Mouse (Mus musculus) kidney, embryonic 16.5 days (tissue): ENCODE measurements around the gene Nmt1. TPM values are rescaled to one million over a fixed set of nuclear protein-coding genes. Genes with fewer than 3 reads are reported as not detected.

ENCODE experiments used
- ATAC-seq: fragments of 200-750 bp; cut with Nextera tagmentation; 2 replicates; pipeline ENCODE4 v1.8.0; 2017; ENCODE audit warnings: moderate TSS enrichment; ENCODE audit not compliant: low FRiP score, low TSS enrichment
- H3K27ac ChIP-seq: fragments of 300-500 bp; sonication (generic); 2 replicates; pipeline ENCODE4 v1.5.1; 2014; ENCODE audit warnings: low read length
- H3K27me3 ChIP-seq: fragments of 300-500 bp; sonication (generic); 2 replicates; pipeline ENCODE4 v1.6.1; 2014; ENCODE audit warnings: low read length, control low read depth, mixed read lengths; ENCODE audit not compliant: insufficient read depth
- H3K36me3 ChIP-seq: fragments of 300-500 bp; sonication (generic); 2 replicates; pipeline ENCODE4 v1.6.1; 2014; ENCODE audit warnings: low read length, control low read depth, mixed read lengths; ENCODE audit not compliant: insufficient read depth
- H3K4me1 ChIP-seq: fragments of 300-500 bp; sonication (generic); 2 replicates; pipeline ENCODE4 v1.6.1; 2014; ENCODE audit warnings: low read length, control low read depth, mixed read lengths; ENCODE audit not compliant: insufficient read depth
- H3K4me2 ChIP-seq: fragments of 300-500 bp; sonication (generic); replicated peaks from 2 replicates; pipeline ENCODE4 v1.6.1; 2014; ENCODE audit warnings: low read depth, low read length
- H3K4me3 ChIP-seq: fragments of 300-500 bp; sonication (generic); 2 replicates; pipeline ENCODE4 v1.5.1; 2014; ENCODE audit warnings: mild to moderate bottlenecking, low read length
- H3K9ac ChIP-seq: fragments of 300-500 bp; sonication (generic); replicated peaks from 2 replicates; pipeline ENCODE4 v1.6.1; 2014; ENCODE audit warnings: low read length
- H3K9me3 ChIP-seq: fragments of 300-500 bp; sonication (generic); 2 replicates; pipeline ENCODE4 v1.6.1; 2016; ENCODE audit warnings: low read length, control low read depth
- WGBS: fragments of 180-500 bp; shearing (Covaris S2); extraction: QIAGEN DNeasy Blood & Tissue Kit; methylation state at CpG from one replicate; pipeline ENCODE4 v1.1.7; 2014; 5-methylcytosine and 5-hydroxymethylcytosine counted together
- polyA plus RNA-seq: library from polyadenylated mRNA; unstranded; fragments of >200 nt; fragmentation: Nextera tagmentation; extraction: Ambion mirVana; gene quantifications from 2 replicates; pipeline ENCODE4 v1.2.1, GENCODE M21; 2015

Gene Nmt1
- polyA plus RNA-seq, 1 experiment from 2014 or later: 51.9 TPM

- Histone ChIP-seq H3K4me3 (peak overlapping the region; percentile 41), H3K9ac (peak overlapping the region; percentile 66), H3K27ac (peak overlapping the region; percentile 34; the same call in 1 of the 2 replicates), H3K4me2 (peak overlapping the region; percentile 54), H3K36me3 (no peaks in the 10 kb centered on the region), H3K4me1 (peaks cover 24% of the 10 kb centered on the region), H3K9me3 (no peaks in the 10 kb centered on the region), H3K27me3 (no peaks in the 10 kb centered on the region)
- ATAC-seq: no peak
- WGBS: 17% methylated on average over 10 of the region's 10 CpGs
Observed at GRCm38 (mm10) chr11:103111301-103111700, 83.3 kb downstream of the Nmt1 start.

DNA sequence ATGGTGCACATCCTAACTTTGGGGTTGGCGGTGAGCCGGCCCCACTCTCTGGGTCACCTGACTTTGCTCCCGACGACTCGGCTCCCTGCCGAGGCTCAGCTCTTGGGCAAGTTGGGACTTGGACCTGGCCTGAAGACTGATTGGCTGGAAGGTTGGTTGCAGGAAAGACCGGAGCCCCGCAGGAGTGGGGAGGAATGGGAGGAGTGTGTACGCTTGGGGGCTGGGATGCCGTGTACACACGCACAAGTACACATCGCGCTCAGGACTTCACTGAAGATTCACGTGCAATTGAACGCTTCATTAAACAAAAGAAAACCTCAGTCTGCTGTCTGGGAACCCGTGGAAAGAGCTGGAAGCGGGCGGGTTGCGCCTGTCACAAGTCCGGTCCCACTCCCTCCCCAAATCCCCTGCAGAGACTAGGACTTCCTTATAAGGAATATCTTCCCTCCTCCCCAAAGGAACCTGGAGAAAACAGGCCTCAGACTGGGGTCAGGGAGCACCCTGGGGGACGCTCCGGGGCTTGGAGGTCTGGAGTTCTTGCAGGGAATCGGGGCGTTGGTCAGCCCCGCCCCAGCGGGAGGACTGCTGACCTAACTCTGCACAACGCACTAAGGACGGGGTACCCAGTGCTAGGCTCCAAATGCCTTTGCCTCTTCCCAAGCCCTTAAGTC lies 84.0 kb downstream of the Nmt1 start:
- WGBS: under 1% methylated on average over 28 of the region's 28 CpGs
- ATAC-seq: 0 out of 2 replicates have a peak, but pooled peaks have one; percentile 17

DNA sequence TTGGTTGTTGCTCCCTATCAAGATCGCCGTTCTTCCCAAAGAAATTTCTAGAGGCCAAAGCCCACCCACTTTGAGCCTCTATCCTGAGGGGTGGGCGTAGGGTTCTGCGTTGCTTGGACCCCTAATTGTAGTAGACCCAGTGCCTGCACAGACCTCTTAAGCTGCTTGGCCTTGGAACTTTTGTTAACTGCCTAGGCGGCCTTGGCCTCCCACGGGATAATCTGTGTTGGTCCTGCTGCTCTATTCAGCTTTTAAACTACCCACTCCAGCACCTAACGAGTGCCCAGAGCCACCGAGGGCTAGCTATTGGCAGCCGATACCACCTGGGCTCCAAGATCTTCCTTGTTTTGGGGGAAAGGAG lies 84.5 kb downstream of the Nmt1 start:
- H3K9me3 ChIP-seq: no peaks in the 10 kb centered on the region
- H3K4me3 ChIP-seq: peak overlapping the region; percentile 41
- peak overlapping the region; percentile 34 for H3K27ac ChIP-seq
- peak overlapping the region; percentile 66 for H3K9ac ChIP-seq
- H3K36me3 ChIP-seq: no peaks in the 10 kb centered on the region
- peaks cover 24% of the 10 kb centered on the region for H3K4me1 ChIP-seq
- no peaks in the 10 kb centered on the region for H3K27me3 ChIP-seq
- no peak for ATAC-seq
- peak overlapping the region; percentile 54 for H3K4me2 ChIP-seq
- WGBS: 25% methylated on average over 9 of the region's 9 CpGs

More for the DNA sequence above, 84.0 kb downstream of the Nmt1 start:
- Histone ChIP-seq H3K9me3 (no peaks in the 10 kb centered on the region), H3K4me1 (peaks cover 24% of the 10 kb centered on the region), H3K4me2 (peak overlapping the region; percentile 54), H3K27ac (peak overlapping the region; percentile 34), H3K27me3 (no peaks in the 10 kb centered on the region), H3K4me3 (peak overlapping the region; percentile 41), H3K9ac (peak overlapping the region; percentile 66), H3K36me3 (no peaks in the 10 kb centered on the region)

GRCm38 (mm10) chr11:103113005-103113404 lies 85.0 kb downstream of the Nmt1 start:
- Histone ChIP-seq H3K36me3 (no peaks in the 10 kb centered on the region), H3K9ac (0 out of 2 replicates have a peak overlapping the region, but pooled peaks have one; percentile 66), H3K27ac (peak overlapping the region; percentile 34; the same call in 1 of the 2 replicates), H3K4me1 (peaks cover 24% of the 10 kb centered on the region), H3K27me3 (no peaks in the 10 kb centered on the region), H3K4me3 (no peak overlapping the region), H3K9me3 (no peaks in the 10 kb centered on the region), H3K4me2 (no peak overlapping the region)
- WGBS: 50% methylated on average over 12 of the region's 12 CpGs
- no peak for ATAC-seq

DNA sequence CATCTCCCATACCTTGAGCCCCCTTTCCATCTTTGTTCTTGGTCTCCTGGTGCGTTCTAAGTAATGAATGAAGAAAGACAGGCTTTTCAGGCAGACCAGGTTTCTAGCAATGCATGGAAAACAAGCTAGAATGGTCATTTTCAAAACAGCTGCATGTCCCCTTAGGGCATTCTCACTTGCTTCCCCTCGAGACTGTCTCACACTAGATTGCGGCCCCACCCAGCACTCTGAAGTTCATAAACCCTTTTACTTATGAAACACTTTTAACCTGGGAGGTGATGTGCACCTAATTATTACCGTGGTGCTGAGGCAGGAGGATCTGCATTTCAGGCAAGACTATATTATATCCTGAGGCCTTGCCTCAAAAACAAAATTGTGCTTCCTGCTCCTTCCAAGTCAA lies 85.8 kb downstream of the Nmt1 start:
- Histone ChIP-seq H3K9me3 (no peaks in the 10 kb centered on the region), H3K4me3 (no peak overlapping the region), H3K4me2 (no peak overlapping the region), H3K27ac (no peak overlapping the region), H3K9ac (no peak overlapping the region), H3K36me3 (no peaks in the 10 kb centered on the region), H3K4me1 (peaks cover 29% of the 10 kb centered on the region), H3K27me3 (no peaks in the 10 kb centered on the region)
- no peak for ATAC-seq
- 73% methylated on average over 4 of the region's 4 CpGs for WGBS

DNA sequence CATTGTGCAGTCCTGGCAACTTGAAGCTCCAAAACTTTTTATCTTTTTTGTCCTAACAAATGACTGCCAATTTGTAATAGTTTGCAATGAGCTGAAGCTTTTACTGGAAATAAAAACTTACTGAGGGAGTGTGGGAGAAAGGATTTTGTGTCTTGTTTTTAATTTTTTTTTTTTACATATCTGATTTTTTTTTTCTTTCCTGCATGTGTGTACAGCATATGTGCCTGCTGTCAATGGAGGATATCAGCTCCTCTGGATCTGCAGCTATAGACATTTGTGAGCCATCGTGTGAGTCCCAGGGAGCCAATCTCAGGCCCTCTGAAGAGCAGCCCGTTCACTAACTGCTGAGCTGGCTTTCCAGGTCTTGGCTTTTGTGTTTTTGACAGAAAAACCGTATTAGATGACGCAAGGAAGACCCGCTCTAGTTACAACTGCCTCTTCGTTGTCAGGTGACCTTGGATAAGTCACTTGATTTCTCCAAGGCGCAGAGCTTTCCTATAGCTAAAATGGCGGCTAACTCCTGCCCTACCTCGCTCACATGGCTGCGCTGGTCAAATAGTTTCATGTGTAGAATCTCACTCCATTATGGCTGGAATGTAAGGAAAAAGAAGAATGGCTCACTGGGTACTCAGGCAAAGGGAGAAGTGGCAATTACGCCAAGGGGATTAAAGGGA lies 86.4 kb downstream of the Nmt1 start:
- Histone ChIP-seq H3K9me3 (no peaks in the 10 kb centered on the region), H3K9ac (peak overlapping the region; percentile 94), H3K4me2 (peak overlapping the region; percentile 65), H3K4me1 (peaks cover 33% of the 10 kb centered on the region), H3K27ac (peak overlapping the region; percentile 95; the same call in 1 of the 2 replicates), H3K27me3 (no peaks in the 10 kb centered on the region), H3K4me3 (peak overlapping the region; percentile 74), H3K36me3 (no peaks in the 10 kb centered on the region)
- no peak for ATAC-seq
- WGBS: 87% methylated on average over 11 of the region's 11 CpGs

- no peaks in the 10 kb centered on the region for H3K9me3 ChIP-seq
- peak; percentile 79 for ATAC-seq
Observed at GRCm38 (mm10) chr11:103115163-103116007, 87.4 kb downstream of the Nmt1 start.

GRCm38 (mm10) chr11:103116008-103116818 lies 88.2 kb downstream of the Nmt1 start, which contains the start of gene Hexim1:
Gene Hexim1 (plus strand): TSS chr11:103116231.
- Histone ChIP-seq H3K4me3 (peak within 1 kb of the TSS; percentile 83), H3K9me3 (no peaks in the 10 kb centered on the region), H3K36me3 (no peaks in the 10 kb centered on the region), H3K27ac (peak within 1 kb of the TSS; percentile 95), H3K27me3 (no peaks in the 10 kb centered on the region), H3K4me1 (peaks cover 30% of the 10 kb centered on the region), H3K4me2 (peak within 1 kb of the TSS; percentile 90), H3K9ac (peak within 1 kb of the TSS; percentile 94)
- WGBS: under 1% methylated on average over 50 of the region's 53 CpGs
- ATAC-seq: peak; percentile 95

More at GRCm38 (mm10) chr11:103115163-103116007, 87.4 kb downstream of the Nmt1 start:
- peaks cover 33% of the 10 kb centered on the region for H3K4me1 ChIP-seq
- H3K27ac ChIP-seq: peak overlapping the region; percentile 95
- no peaks in the 10 kb centered on the region for H3K27me3 ChIP-seq
- WGBS: under 1% methylated on average over 34 of the region's 34 CpGs
- H3K4me2 ChIP-seq: peak overlapping the region; percentile 65
- peak overlapping the region; percentile 74 for H3K4me3 ChIP-seq
- H3K36me3 ChIP-seq: no peaks in the 10 kb centered on the region
- H3K9ac ChIP-seq: peak overlapping the region; percentile 94
